Mouse (Mus musculus) gastrocnemius, adult 8-10 months (tissue): ENCODE data around the gene Itga4. TPM values are rescaled to one million over a fixed set of nuclear protein-coding genes. Genes with fewer than 3 reads are reported as not detected.
A peak's percentile ranks its signal among the peaks of the same experiment; 100 is the strongest.

Experiments
- DNase-seq, 2 experiments: peaks; one replicate each; pipeline ENCODE4 v3.0.0; 2022; ENCODE audit warnings: low spot score in 2 of 2
- total RNA-seq, 4 experiments: library from RNA; stranded (reverse); gene quantifications; 2 replicates each; pipeline ENCODE4 v1.2.4; 2022

The Itga4 gene
- total RNA-seq, 4 experiments from 2014 or later, result 4.6 to 7.2 (median 5.8) TPM

DNA sequence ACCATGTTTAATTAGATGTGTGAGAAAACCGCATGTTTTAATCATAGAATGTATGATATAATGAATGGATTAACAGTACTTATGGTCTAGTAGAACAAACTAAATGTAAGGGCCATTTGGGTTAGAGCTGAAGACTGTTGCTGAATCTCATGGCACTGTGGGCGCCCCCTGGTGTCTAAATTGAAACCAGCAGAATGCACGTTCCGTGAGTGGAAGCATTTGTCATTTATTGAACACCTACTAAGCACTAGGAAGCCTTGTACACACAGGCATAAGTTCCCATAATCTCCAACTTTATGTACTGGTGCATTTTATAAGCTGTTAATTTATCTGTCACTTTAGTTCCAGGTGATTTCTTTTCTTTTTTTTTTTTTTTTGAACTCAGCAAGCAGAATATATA is 10.4 kb downstream of the Itga4 start:
- peak; percentile 19 to 27 for DNase-seq

GRCm38 (mm10) chr2:79266480-79266879 is 11.3 kb downstream of the Itga4 start:
- no peak for DNase-seq

DNA sequence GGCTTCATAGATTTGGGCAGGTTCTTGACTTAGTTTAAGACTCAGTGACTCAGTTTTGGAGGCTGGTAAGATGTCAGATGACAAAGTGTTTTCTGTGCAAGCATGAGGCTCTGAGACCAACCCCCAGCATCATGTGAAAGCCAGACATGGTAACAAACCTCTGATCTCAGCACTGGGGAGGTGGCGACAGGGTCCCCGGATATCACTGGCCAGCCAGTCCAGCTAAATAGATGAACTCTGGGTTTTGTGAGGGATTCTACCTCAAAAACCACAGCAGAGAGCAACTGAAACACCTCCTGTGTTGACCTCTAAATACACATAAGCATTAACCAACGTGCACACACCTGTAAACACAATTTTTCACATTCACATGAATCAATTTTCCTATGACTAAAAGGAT is 12.0 kb downstream of the Itga4 start:
- DNase-seq, result no peak

- no peak for DNase-seq
Measured at GRCm38 (mm10) chr2:79268863-79269262, 13.6 kb downstream of the Itga4 start.

- DNase-seq, result no peak
Measured at GRCm38 (mm10) chr2:79270034-79270535, 14.9 kb downstream of the Itga4 start.

- no peak for DNase-seq
Measured at GRCm38 (mm10) chr2:79271838-79272237, 16.6 kb downstream of the Itga4 start.

- DNase-seq, result no peak
Measured at GRCm38 (mm10) chr2:79278581-79278980, 23.4 kb downstream of the Itga4 start.

GRCm38 (mm10) chr2:79284206-79284605 is 29.0 kb downstream of the Itga4 start:
- no peak for DNase-seq

DNA sequence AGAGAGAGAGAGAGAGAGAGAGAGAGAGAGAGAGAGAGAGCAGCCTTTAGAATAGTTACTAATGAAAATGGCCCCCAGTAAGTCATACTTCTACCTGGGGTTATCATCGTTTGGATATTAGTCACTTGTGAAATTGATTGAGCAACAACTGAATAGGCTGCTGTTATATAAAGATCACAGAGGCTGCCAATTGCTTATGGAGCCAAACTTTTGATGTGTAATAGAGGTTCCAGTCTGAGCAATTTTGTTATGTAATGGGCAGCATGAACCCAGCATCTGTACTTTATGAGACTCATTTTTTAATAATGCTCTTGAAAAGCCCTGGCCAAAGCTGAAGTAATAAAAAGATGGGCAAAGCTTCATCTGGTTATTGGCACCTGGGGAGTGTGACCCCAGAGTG is 34.9 kb downstream of the Itga4 start:
- DNase-seq, result no peak

- no peak for DNase-seq
Measured at GRCm38 (mm10) chr2:79291922-79292321, 36.7 kb downstream of the Itga4 start.

GRCm38 (mm10) chr2:79292431-79292830 is 37.2 kb downstream of the Itga4 start:
- no peak for DNase-seq

DNA sequence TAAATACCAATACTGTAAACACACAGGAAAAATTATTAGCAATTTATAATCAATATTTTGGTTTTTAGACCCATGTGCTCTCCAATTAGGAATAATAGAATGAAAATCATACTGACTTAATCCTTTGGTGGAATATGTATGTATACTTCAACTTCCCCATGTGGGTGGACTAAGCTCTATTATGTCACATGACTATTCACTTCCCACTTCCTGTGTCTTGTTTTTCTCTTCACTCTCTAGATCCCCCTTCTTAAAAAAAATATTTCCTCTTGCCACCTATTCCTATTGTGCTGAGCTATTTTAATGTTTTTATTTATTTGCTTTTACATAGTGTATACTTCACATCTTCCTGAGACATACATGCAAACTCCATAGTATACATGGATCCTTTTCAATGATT is 47.2 kb downstream of the Itga4 start:
- no peak for DNase-seq

GRCm38 (mm10) chr2:79307549-79307948 is 52.3 kb downstream of the Itga4 start:
- no peak for DNase-seq

- no peak for DNase-seq
Measured at GRCm38 (mm10) chr2:79309454-79310118, 54.4 kb downstream of the Itga4 start.

DNA sequence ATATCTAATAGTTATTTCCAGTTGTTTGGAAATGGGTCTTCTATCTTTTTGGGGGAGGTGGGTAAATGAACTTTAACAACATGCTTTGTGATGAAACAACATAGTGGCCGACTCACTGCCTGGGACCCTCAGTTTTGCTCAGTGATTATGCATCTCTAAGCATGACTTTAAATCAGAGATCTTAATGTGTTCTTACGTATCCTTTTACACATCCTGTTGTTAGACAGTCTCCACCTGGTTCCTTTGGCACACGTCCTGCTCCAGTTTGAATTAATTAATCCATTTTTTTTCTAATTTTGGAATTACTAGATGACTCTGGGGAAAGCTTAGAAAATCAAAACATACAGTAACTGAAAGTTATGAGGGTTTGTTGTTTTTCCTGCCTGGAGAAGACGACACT is 57.3 kb downstream of the Itga4 start:
- no peak for DNase-seq

GRCm38 (mm10) chr2:79315108-79315507 is 59.9 kb downstream of the Itga4 start:
- DNase-seq, result no peak

- no peak for DNase-seq
Measured at GRCm38 (mm10) chr2:79316182-79316880, 61.1 kb downstream of the Itga4 start.

DNA sequence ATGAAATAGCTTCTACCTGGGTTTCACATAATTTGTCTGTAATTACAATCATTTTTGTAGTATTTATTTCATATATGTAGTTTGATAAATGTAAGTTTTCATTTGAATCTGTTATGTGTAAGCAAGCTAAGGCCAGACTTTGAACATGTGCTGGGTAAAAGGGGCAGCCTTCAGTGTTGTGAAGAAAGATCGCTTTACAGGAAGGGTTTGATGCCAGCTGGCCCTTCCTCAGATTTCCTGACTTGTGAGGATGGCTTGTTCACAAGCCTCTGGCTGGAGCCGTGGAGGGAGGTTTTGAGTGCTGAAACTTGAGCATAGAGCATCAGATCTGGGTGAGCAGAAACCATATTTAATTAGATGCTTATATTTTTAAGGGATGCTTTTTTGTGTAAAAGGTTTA is 72.9 kb downstream of the Itga4 start:
- no peak for DNase-seq

- DNase-seq, result no peak
Measured at GRCm38 (mm10) chr2:79334661-79335060, 79.4 kb downstream of the Itga4 start.

GRCm38 (mm10) chr2:79336141-79336540 is 80.9 kb downstream of the Itga4 start:
- no peak for DNase-seq

GRCm38 (mm10) chr2:79339003-79339402 is 83.8 kb downstream of the Itga4 start:
- no peak for DNase-seq

DNA sequence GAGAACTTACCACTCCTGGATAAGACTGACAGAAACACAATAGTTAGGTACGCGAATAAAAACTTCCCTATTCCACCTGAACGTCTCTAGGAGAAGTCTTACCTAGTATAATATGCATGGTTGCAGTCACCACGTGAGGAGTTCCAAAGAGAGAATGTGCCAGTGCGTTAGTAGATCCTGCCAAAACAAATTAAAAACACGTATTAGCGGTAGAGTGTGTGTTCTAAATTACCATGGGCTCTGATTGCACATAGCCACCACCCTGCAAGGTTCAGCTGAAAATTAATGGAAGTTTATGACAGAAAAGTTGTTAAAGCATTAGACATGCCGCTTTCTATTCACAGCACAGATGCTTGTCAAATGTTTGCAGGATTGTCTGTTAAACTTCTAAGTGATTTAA is 87.9 kb downstream of the Itga4 start:
- no peak for DNase-seq
